Mouse (Mus musculus): ENCODE results near the gene Ankrd24. TPM values are rescaled to one million over a fixed set of nuclear protein-coding genes. Genes with fewer than 3 reads are reported as not detected.

Ankrd24 gene
- polyA plus RNA-seq, 1 experiment from 2014 or later: 10.2 TPM

- no peaks in the 10 kb centered on the region for H3K27me3 ChIP-seq (ENCODE audit: insufficient read depth, low read length)
- 83% methylated on average over 1 of the region's 1 CpGs for WGBS
- no peaks in the 10 kb centered on the region; the same call in none of the 2 replicates for H3K9me3 ChIP-seq (replicated peaks; ENCODE audit: low read length)
- DNase-seq (ENCODE audit: low spot score) (no peak), ATAC-seq (replicated peaks; ENCODE audit: low FRiP score, low read depth) (no peak)
- H3K27ac ChIP-seq: no peak overlapping the region
- no peak overlapping the region for H3K4me2 ChIP-seq (ENCODE audit: low read length)
- no peak overlapping the region for H3K9ac ChIP-seq (ENCODE audit: low read depth, low read length)
- H3K36me3 ChIP-seq (ENCODE audit: insufficient read depth, low read length): no peaks in the 10 kb centered on the region
- H3K4me3 ChIP-seq (replicated peaks; ENCODE audit: low read depth, low read length): no peak overlapping the region
- peak; percentile 47 for TF ChIP-seq CTCF (IDR thresholded peaks at IDR 0.05; ENCODE audit: low read depth)
- peaks cover 4% of the 10 kb centered on the region; the same call in 1 of the 2 replicates for H3K4me1 ChIP-seq (replicated peaks; ENCODE audit: insufficient read depth, low read length)
These were observed 20.0 kb upstream of the Ankrd24 start for GRCm38 (mm10) chr10:81608308-81608707.

- Histone ChIP-seq H3K9ac (ENCODE audit: low read depth, low read length) (no peak overlapping the region), H3K9me3 (replicated peaks; ENCODE audit: low read length) (no peaks in the 10 kb centered on the region; the same call in none of the 2 replicates), H3K27me3 (ENCODE audit: insufficient read depth, low read length) (no peaks in the 10 kb centered on the region), H3K4me2 (ENCODE audit: low read length) (no peak overlapping the region), H3K4me1 (replicated peaks; ENCODE audit: insufficient read depth, low read length) (no peaks in the 10 kb centered on the region), H3K27ac (no peak overlapping the region), H3K4me3 (replicated peaks; ENCODE audit: low read depth, low read length) (no peak overlapping the region), H3K36me3 (ENCODE audit: insufficient read depth, low read length) (no peaks in the 10 kb centered on the region)
- WGBS: 64% methylated on average over 3 of the region's 3 CpGs
- DNase-seq (ENCODE audit: low spot score) (no peak), ATAC-seq (replicated peaks; ENCODE audit: low FRiP score, low read depth) (no peak)
- no peak for TF ChIP-seq CTCF (IDR thresholded peaks at IDR 0.05; ENCODE audit: low read depth)
These were observed 15.6 kb upstream of the Ankrd24 start for GRCm38 (mm10) chr10:81612779-81613178.

DNA sequence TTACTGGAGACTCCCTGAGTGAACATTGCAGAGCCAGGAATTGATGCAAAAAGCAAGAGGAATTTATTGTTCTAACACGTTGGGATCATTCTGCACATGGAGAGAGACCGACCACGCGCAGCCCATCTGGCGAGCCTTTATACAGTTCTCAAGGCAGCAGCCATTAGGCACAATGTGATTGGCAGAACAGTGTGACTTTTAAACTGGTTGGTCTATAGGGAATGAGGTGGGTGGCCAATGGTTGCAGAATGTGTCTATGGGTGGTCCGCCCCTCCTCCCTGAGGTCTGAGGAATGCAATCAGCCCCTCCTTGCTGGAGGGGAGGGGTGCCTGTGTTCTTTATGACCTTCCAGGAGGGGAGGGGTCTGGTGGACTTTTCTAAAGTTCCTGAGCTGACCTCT is 12.9 kb upstream of the Ankrd24 start:
- Histone ChIP-seq H3K4me2 (ENCODE audit: low read length) (no peak overlapping the region), H3K4me3 (replicated peaks; ENCODE audit: low read depth, low read length) (no peak overlapping the region), H3K27ac (no peak overlapping the region), H3K4me1 (replicated peaks; ENCODE audit: insufficient read depth, low read length) (no peaks in the 10 kb centered on the region), H3K36me3 (ENCODE audit: insufficient read depth, low read length) (no peaks in the 10 kb centered on the region), H3K9me3 (replicated peaks; ENCODE audit: low read length) (no peaks in the 10 kb centered on the region; the same call in none of the 2 replicates), H3K27me3 (ENCODE audit: insufficient read depth, low read length) (no peaks in the 10 kb centered on the region), H3K9ac (ENCODE audit: low read depth, low read length) (no peak overlapping the region)
- ATAC-seq (replicated peaks; ENCODE audit: low FRiP score, low read depth) (no peak), DNase-seq (ENCODE audit: low spot score) (peak; percentile 49)
- 36% methylated on average over 6 of the region's 6 CpGs for WGBS
- no peak for TF ChIP-seq CTCF (IDR thresholded peaks at IDR 0.05; ENCODE audit: low read depth)

GRCm38 (mm10) chr10:81619976-81620375 is 8.4 kb upstream of the Ankrd24 start:
- H3K4me1 ChIP-seq (replicated peaks; ENCODE audit: insufficient read depth, low read length): no peaks in the 10 kb centered on the region
- H3K4me3 ChIP-seq (replicated peaks; ENCODE audit: low read depth, low read length): no peak overlapping the region
- H3K9me3 ChIP-seq (replicated peaks; ENCODE audit: low read length): no peaks in the 10 kb centered on the region
- no peak for TF ChIP-seq CTCF (IDR thresholded peaks at IDR 0.05; ENCODE audit: low read depth)
- DNase-seq (ENCODE audit: low spot score) (no peak), ATAC-seq (replicated peaks; ENCODE audit: low FRiP score, low read depth) (no peak)
- H3K27ac ChIP-seq: no peak overlapping the region
- no peak overlapping the region for H3K4me2 ChIP-seq (ENCODE audit: low read length)
- H3K36me3 ChIP-seq (ENCODE audit: insufficient read depth, low read length): peaks cover 25% of the 10 kb centered on the region
- no peak overlapping the region for H3K9ac ChIP-seq (ENCODE audit: low read depth, low read length)
- 88% methylated on average over 5 of the region's 5 CpGs for WGBS
- H3K27me3 ChIP-seq (ENCODE audit: insufficient read depth, low read length): no peaks in the 10 kb centered on the region

DNA sequence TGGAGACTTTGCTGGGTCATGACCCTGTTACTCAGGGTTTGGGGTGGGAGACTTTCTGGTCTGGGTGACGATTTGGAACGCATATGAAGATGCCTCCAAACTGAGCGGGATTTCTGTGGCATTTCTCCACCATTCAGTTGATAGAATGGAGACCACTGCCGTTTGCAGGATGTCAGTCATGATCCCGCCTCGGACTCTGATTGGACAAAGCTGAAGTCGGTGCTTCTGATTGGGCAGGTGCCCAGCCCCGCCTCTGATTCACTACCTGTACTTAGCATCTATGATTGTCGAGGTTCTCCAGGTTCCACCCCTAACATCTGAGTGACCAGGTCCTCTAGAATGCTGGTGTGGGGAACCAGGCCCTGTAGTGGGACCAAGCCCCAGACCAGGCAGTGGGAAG is 7.6 kb upstream of the Ankrd24 start:
- H3K27ac ChIP-seq: no peak overlapping the region
- no peaks in the 10 kb centered on the region for H3K9me3 ChIP-seq (replicated peaks; ENCODE audit: low read length)
- TF ChIP-seq CTCF (IDR thresholded peaks at IDR 0.05; ENCODE audit: low read depth): no peak
- no peaks in the 10 kb centered on the region for H3K4me1 ChIP-seq (replicated peaks; ENCODE audit: insufficient read depth, low read length)
- DNase-seq (ENCODE audit: low spot score) (no peak), ATAC-seq (replicated peaks; ENCODE audit: low FRiP score, low read depth) (no peak)
- H3K4me2 ChIP-seq (ENCODE audit: low read length): no peak overlapping the region
- H3K9ac ChIP-seq (ENCODE audit: low read depth, low read length): no peak overlapping the region
- 62% methylated on average over 9 of the region's 9 CpGs for WGBS
- H3K4me3 ChIP-seq (replicated peaks; ENCODE audit: low read depth, low read length): no peak overlapping the region
- peaks cover 27% of the 10 kb centered on the region for H3K36me3 ChIP-seq (ENCODE audit: insufficient read depth, low read length)
- no peaks in the 10 kb centered on the region for H3K27me3 ChIP-seq (ENCODE audit: insufficient read depth, low read length)

DNA sequence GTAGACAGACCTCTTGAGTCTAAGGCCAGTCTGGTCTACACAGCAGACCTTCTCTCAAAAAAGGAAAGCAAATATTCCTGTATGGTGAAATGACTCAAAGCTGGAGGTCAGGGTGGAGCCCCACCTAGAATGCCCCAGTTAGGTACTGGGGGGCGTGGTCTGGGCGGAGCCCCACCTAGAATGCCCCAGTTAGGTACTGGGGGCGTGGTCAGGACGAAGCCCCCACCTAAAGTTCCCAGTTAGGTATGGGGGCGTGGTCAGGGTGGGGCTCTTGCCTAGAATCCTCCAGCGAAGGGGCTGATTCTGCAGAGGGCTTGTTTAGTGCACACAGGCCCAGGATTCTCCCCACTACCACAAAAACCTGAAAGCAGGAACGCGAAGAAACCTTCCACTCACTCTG is 4.9 kb upstream of the Ankrd24 start:
- TF ChIP-seq CTCF (IDR thresholded peaks at IDR 0.05; ENCODE audit: low read depth): no peak
- Histone ChIP-seq H3K9ac (ENCODE audit: low read depth, low read length) (no peak overlapping the region), H3K36me3 (ENCODE audit: insufficient read depth, low read length) (peaks cover 27% of the 10 kb centered on the region), H3K9me3 (replicated peaks; ENCODE audit: low read length) (no peaks in the 10 kb centered on the region), H3K27ac (no peak overlapping the region), H3K4me2 (ENCODE audit: low read length) (no peak overlapping the region), H3K4me1 (replicated peaks; ENCODE audit: insufficient read depth, low read length) (no peaks in the 10 kb centered on the region), H3K4me3 (replicated peaks; ENCODE audit: low read depth, low read length) (no peak overlapping the region), H3K27me3 (ENCODE audit: insufficient read depth, low read length) (no peaks in the 10 kb centered on the region)
- DNase-seq (ENCODE audit: low spot score): no peak
- no peak for ATAC-seq (replicated peaks; ENCODE audit: low FRiP score, low read depth)
- WGBS: 55% methylated on average over 8 of the region's 8 CpGs
